Mouse (Mus musculus) brain, embryonic 18.5 days (tissue): ENCODE results near the gene Msi1.
A peak's percentile ranks its signal among the peaks of the same experiment; 100 is the strongest.
"Not testable (repeated sequence)": the region's sequence is repeated elsewhere in the genome, so short reads cannot be mapped to it uniquely, and the experiment has no call there.

Source experiments
- DNase-seq: peaks from one replicate; pipeline ENCODE4 v3.0.0-alpha.2; 2012; ENCODE audit warnings: low read depth, low spot score

Gene Msi1

GRCm38 (mm10) chr5:115433191-115433590 is 3.8 kb downstream of the Msi1 start:
- no peak for DNase-seq

DNA sequence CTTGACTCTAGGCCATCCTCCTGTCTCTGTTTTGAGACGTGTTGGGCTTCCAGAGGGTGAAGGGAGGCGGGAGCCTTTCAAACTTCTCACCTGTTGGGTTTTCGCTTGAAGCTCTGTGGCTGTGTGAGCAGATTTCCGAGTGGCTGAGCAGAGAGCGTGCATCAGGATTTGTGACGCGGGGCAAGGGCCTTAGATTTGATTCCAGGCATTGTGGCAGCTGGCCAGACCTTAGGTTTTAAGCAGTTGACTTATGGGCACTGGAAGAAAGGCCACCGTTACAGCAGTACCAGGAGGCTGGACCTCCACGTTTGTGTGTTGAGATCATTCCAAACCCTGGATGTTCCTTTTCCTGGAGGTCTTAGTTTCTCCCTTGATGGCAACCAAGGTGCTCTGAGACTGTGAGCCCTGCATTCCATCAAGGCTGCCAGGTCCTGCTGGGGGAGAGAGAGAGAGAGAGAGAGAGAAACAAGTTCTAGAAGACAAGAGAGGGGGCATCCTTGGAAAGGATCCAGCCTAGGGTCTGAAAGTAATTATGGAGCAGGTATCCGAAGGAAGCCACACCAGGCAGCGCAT is 5.0 kb downstream of the Msi1 start:
- no peak for DNase-seq

DNA sequence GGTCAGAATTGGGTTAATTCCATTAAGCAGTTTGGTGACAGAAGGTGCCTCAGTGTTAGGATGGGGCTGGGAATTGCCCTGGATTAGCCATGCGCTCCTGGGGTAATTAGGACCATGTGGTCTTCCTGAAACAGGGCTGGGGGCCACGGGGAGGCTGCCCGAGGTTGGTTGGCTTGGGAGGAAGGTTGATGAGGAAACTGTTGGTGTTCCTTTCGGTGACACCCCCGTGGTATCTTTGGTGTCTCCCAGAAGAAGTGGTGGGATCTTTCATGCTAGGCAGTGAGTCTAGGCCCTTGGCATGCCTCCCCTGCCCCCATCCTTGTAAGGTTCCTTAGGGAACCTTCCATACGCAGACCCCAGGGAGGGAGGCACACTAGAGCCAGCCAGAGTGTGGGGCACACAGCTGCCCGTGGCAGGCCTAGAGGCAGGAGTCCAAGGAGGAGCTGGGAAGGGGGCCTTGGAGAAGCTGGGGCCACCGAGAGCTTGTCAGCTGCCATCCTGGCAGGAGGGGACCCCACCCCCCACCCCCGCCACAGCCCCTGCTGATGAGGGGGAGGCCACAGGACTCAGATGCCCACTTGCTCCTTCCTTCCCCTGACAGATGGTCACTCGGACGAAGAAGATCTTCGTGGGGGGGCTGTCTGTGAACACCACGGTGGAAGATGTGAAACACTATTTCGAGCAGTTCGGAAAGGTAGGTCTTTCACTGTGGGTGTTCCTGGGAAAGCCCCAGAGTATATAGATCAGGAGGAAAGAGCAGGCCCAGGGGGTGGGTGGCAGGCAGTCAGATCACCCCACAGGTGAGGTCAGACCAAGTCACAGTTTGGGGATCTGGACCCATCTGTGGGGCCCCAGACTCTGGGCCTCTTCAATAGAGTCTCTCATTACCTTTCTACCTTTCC is 5.7 kb downstream of the Msi1 start:
- DNase-seq: no peak

DNA sequence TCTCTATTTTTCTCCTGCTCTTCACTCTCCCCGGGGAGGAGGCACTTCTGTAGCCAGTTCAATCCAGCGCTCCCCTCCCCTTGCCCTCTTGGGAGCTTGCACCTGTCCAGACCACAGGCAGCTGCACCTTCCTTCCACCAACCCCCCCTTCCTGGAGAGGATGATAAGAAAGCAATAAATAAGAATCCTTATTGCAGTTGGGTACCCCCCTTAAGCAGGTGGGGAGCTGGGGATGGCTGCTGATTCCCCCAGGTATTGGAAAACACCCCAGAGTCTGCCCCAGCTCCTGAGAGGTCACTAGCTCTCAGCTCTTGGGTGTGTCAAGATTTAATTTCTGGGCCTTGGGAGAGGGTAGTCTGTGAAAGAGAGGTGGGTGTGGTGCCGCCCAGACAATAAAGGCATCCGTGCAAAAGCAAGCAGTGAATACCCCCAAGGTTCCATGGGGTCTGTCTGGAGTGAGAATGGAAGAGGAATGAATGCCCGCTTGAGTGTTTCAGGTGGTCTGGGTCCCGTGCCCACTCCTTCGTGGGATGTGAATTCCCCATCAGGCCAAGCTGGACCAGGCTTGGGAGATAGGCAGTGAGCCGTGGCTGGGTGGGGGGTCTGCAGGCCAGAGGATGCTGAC is 6.5 kb downstream of the Msi1 start:
- DNase-seq: no peak

DNA sequence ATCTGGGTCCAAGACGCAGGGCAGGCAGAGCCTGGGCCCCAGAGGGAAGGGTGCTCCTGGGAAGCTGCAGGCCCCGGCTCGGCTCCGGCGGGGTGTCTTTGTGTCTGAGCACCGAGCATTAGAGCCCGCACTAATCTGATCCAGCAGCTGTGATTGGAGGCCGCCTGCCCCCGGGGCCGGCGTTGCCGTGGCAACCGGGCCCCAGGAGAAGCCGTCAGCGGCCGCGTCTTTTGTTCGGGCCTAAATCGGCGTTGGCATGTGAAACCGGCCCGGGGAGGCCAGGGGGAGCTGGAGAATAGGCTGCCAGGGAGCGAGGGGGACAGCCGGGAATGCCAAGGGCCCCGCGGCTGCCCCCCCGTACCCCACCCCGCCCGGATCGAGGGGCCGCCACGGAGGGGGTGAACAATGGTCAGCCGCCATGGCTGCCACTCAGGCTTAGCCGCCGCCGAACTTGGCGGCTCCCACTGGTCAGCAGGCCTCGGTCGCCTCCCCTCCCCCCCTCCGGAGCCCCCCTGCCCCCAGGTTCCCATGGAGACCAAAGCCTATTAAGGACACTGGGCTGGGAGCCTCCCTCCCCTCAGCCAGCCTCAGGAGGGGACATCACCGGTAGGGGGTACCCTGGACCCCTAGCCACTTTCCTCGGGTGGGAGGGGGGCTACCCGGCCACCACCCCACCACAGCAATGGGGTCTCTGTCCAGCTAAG is 7.2 kb downstream of the Msi1 start:
- peak; percentile 90 for DNase-seq

DNA sequence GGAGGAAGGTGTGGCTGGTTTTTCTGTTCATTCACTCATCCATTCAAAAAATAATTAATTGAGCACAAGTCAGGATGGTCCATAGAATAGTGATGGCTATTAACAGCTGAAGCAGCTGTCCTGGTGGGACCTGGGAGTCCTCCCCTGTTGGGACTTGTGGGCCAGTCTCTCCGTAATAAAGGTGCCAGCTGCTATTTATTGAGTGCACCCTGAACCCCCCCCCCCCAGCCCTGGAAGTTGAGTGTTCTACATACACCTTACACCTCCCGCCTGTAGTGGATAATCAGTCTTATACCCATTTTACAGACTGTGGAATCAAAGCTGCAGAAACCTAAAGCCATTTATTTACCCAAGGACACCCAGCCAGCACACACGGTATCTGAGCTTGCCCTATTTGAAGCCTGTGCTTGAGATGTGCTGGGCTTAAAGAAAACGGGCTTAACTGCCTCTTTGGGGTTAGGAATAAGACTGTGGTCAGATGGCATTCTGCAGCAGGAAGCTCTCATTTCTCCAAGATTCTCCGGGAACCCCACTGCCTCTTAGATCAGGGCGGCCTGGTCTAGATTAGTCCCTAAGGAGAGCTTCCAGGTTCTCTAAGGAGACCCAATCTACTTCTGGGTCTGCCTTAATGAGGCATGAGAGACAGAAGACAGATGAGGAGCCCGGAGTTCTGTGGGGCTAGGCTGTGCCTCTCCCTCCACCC is 8.0 kb downstream of the Msi1 start:
- DNase-seq: no peak

- no peak for DNase-seq
Measured at GRCm38 (mm10) chr5:115437945-115438315, 8.5 kb downstream of the Msi1 start.

GRCm38 (mm10) chr5:115438667-115439066 is 9.3 kb downstream of the Msi1 start:
- DNase-seq: no peak

- DNase-seq: no peak
Measured at GRCm38 (mm10) chr5:115441205-115441849, 11.9 kb downstream of the Msi1 start.

GRCm38 (mm10) chr5:115442663-115443062 is 13.3 kb downstream of the Msi1 start:
- DNase-seq: not testable (repeated sequence)

- no peak for DNase-seq
Measured at GRCm38 (mm10) chr5:115444130-115444529, 14.7 kb downstream of the Msi1 start.

DNA sequence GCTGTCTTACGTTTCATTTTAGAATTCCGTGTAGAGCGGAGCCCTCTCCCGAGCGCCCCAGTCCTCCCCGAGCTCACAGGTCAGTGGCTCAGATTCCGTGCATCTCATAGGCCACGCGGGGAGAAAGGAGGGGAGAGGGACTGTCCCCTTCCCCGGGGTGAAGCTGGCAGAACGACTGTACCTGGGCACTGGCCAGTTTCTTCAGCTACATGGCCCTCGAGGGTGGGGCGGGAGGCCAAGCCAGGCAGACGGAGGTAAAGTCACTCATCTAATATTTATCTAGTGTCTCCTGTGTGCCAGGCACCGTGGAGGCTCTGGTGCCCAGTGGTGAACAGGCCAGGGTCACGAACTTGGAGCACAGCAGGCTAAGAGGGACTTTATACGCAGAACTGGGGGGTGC is 17.7 kb downstream of the Msi1 start:
- DNase-seq: no peak

- no peak for DNase-seq
Measured at GRCm38 (mm10) chr5:115449247-115449646, 19.8 kb downstream of the Msi1 start.

DNA sequence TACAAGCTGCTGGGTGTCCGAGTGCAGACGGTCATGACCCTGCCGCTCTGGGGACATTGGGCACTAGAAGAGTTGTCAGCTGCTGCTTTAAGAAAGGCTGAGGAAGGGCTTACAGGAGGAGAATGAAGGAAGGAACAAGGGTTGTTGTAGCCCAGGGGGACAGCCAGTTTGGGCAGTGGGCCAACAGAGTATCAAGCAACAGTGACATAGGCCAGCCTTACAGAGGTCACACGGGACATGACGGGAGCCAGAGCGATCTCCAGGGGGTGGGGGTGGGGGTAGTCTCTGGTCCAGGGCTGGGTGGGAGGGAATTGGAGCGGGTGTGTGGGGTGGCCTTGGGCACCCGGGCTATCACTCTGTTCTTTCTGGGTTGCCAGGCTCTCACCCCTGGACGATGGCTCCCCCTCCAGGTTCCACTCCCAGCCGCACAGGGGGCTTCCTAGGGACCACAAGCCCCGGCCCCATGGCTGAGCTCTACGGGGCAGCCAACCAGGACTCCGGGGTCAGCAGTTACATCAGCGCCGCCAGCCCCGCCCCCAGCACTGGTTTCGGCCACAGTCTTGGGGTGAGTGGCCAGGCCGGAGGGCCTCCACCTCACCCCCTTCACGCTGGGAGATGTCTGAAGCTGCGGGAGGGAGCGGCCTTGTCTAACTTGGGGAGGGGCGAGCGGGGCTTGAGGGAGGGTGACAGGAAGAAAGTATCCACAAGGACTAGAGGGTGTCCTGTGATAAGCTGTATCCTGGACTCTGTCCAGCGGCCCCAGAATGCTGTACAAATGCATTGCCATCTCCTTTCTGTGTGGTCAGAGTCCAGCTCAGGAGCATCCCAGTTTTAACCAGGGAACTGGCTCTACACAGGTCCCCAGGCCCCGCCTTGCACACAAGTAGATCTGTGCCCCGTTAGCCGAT is 21.3 kb downstream of the Msi1 start:
- no peak for DNase-seq

- no peak for DNase-seq
Measured at GRCm38 (mm10) chr5:115454422-115455090, 25.2 kb downstream of the Msi1 start.

- DNase-seq: no peak
Measured at GRCm38 (mm10) chr5:115455838-115456237, 26.4 kb downstream of the Msi1 start.

DNA sequence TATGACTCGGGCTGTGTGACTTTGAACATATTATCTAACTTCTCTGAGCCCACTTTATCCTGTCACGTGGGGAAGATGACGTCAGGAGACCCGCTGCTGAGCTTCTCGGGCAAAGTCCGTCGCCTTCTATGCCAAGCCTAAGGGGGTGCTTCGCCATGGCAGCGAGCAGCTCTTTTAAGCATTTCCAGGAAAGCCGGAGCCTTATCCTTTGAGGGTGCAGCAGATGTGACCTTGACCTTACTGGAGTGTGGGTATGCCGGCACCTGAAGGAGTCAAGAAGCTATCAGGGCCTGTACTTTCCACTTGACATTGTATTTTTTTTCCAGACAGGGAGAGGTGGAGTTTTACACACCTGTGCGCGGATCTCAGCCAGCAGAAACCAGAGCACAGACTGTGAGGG is 29.5 kb downstream of the Msi1 start:
- DNase-seq: no peak

DNA sequence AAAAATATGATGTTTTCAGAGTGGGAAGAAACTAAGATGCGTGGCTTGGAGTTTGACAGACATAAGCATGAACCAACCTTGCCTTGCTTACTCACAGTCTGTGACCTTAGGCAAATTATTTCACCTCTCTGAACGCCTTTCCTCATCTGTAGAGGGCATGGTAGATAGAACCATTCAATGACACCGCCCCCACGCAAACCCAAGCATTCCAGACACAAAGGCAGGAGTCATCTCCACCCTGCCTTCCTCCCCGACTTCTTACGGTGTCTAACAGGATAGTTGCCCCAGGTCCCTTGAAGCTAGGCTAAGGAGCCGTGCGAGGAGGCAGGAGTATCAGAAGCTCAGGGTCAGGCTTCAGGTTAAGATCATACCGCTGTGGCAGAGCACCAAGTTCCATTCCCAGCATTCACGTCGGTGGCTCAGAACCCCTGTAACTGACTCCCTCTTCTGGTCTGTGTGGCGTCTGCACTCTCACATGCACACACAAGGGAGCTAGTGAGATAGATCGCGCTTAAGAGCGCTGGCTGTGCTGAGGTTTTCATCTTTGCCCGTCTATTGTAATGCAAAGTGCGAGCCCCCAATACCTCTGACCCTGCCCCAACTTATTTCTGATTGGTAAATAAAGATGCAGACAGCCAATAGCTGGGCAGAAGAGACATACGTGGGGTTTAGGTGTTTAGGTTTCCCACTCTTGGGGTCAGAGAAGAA is 35.2 kb downstream of the Msi1 start:
- DNase-seq: no peak
